Mouse (Mus musculus) left cerebral cortex, adult 11 months (tissue): Measurements from ENCODE around the gene Fpr-rs6.

ENCODE experiments used
- DNase-seq: peaks from one replicate; pipeline ENCODE4 v3.0.0; 2022; ENCODE audit warnings: low spot score

Gene Fpr-rs6

DNA sequence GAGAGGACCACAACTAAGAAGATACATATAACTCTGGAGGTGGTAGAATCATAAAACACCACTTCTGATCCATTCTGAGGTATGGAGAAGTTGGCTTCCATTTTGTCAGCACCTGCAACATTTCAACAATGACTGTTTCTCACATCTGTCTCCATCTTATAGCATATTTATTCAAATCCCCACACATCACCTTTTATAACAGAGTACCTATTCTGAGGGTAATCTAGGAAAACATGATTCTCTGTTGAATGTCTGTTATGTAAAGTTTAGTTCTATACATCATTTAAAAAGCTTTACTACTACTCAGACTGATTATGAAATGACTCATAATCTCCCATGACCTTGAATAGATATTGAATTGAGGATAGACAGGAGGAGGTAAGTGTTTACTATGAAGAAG lies at the start of gene Fpr-rs6:
Fpr-rs6 (minus strand) TSS at position 101 of the 400 bp plus-strand sequence.
- no peak for DNase-seq
